Mouse (Mus musculus) heart, embryonic 13.5 days (tissue): ENCODE measurements around the gene Cxcr2. TPM values are rescaled to one million over a fixed set of nuclear protein-coding genes. Genes with fewer than 3 reads are reported as not detected.
"Not testable (repeated sequence)": the region's sequence is repeated elsewhere in the genome, so short reads cannot be mapped to it uniquely, and the experiment has no call there.

Source experiments
- ATAC-seq: fragments of 200-750 bp; cut with Nextera tagmentation; 2 replicates; pipeline ENCODE4 v1.8.0; 2017; ENCODE audit warnings: moderate TSS enrichment; ENCODE audit not compliant: insufficient number of reproducible peaks, low FRiP score, low TSS enrichment; ENCODE audit errors: extremely low read depth
- H3K27ac ChIP-seq: fragments of 300-500 bp; sonication (generic); replicated peaks from 2 replicates; pipeline ENCODE4 v1.5.1; 2015; ENCODE audit warnings: moderate library complexity, mild to moderate bottlenecking, inconsistent platforms
- H3K27me3 ChIP-seq: fragments of 300-500 bp; sonication (generic); replicated peaks from 2 replicates; pipeline ENCODE4 v1.6.1; 2015; ENCODE audit warnings: mild to moderate bottlenecking, inconsistent platforms
- H3K36me3 ChIP-seq: fragments of 300-500 bp; sonication (generic); 2 replicates; pipeline ENCODE4 v1.6.1; 2015; ENCODE audit warnings: mild to moderate bottlenecking, inconsistent platforms
- H3K4me1 ChIP-seq: fragments of 300-500 bp; sonication (generic); 2 replicates; pipeline ENCODE4 v1.6.1; 2015; ENCODE audit warnings: inconsistent platforms
- H3K4me2 ChIP-seq: fragments of 300-500 bp; sonication (generic); 2 replicates; pipeline ENCODE4 v1.6.1; 2015; ENCODE audit warnings: inconsistent platforms, mild to moderate bottlenecking, moderate library complexity
- H3K4me3 ChIP-seq: fragments of 300-500 bp; sonication (generic); 2 replicates; pipeline ENCODE4 v1.5.1; 2015; ENCODE audit warnings: moderate library complexity, mild to moderate bottlenecking, inconsistent platforms
- H3K9ac ChIP-seq: fragments of 300-500 bp; sonication (generic); 2 replicates; pipeline ENCODE4 v1.6.1; 2015; ENCODE audit warnings: inconsistent platforms, mild to moderate bottlenecking, moderate library complexity
- H3K9me3 ChIP-seq: fragments of 300-500 bp; sonication (generic); 2 replicates; pipeline ENCODE4 v1.6.1; 2016; ENCODE audit warnings: inconsistent platforms
- WGBS: fragments of 180-500 bp; shearing (Covaris S2); methylation state at CpG from one replicate; pipeline ENCODE4 v1.1.7; 2015; ENCODE audit warnings: mixed read lengths; 5-methylcytosine and 5-hydroxymethylcytosine counted together
- polyA plus RNA-seq: library from polyadenylated mRNA; unstranded; fragments of >200 nt; fragmentation: Nextera tagmentation; extraction: Ambion mirVana; gene quantifications from 2 replicates; pipeline ENCODE4 v1.2.1, GENCODE M21; 2015

Gene Cxcr2
- polyA plus RNA-seq, 1 experiment from 2014 or later, result not detected

- Histone ChIP-seq H3K9ac (no peak overlapping the region), H3K9me3 (no peaks in the 10 kb centered on the region), H3K36me3 (no peaks in the 10 kb centered on the region), H3K4me1 (peaks cover 39% of the 10 kb centered on the region), H3K27ac (no peak overlapping the region), H3K4me3 (no peak overlapping the region), H3K4me2 (no peak overlapping the region), H3K27me3 (no peaks in the 10 kb centered on the region)
- 76% methylated on average over 6 of the region's 6 CpGs for WGBS
- ATAC-seq, result no peak
Observed at GRCm38 (mm10) chr1:74149106-74149885, 4.5 kb upstream of the Cxcr2 start.

- Histone ChIP-seq H3K9ac (no peak overlapping the region), H3K9me3 (no peaks in the 10 kb centered on the region), H3K4me2 (no peak overlapping the region), H3K36me3 (no peaks in the 10 kb centered on the region), H3K4me1 (peaks cover 40% of the 10 kb centered on the region), H3K27me3 (no peaks in the 10 kb centered on the region), H3K4me3 (no peak overlapping the region), H3K27ac (no peak overlapping the region)
- WGBS, result 64% methylated on average over 3 of the region's 3 CpGs
- no peak for ATAC-seq
Observed at GRCm38 (mm10) chr1:74150101-74150500, 3.7 kb upstream of the Cxcr2 start.

GRCm38 (mm10) chr1:74151091-74151490 is 2.7 kb upstream of the Cxcr2 start:
- no peaks in the 10 kb centered on the region for H3K9me3 ChIP-seq
- H3K4me1 ChIP-seq, result peaks cover 48% of the 10 kb centered on the region
- no peak overlapping the region for H3K27ac ChIP-seq
- no peaks in the 10 kb centered on the region for H3K27me3 ChIP-seq
- 29% methylated on average over 3 of the region's 3 CpGs for WGBS
- no peaks in the 10 kb centered on the region for H3K36me3 ChIP-seq
- H3K9ac ChIP-seq, result no peak overlapping the region
- no peak overlapping the region for H3K4me3 ChIP-seq
- no peak overlapping the region for H3K4me2 ChIP-seq
- no peak for ATAC-seq

- Histone ChIP-seq H3K27me3 (no peaks in the 10 kb centered on the region), H3K4me2 (no peak overlapping the region), H3K9me3 (no peaks in the 10 kb centered on the region), H3K4me1 (peaks cover 38% of the 10 kb centered on the region), H3K4me3 (no peak overlapping the region), H3K27ac (peak overlapping the region; percentile 87; the same call in 1 of the 2 replicates), H3K36me3 (no peaks in the 10 kb centered on the region), H3K9ac (no peak overlapping the region)
- no peak for ATAC-seq
- 75% methylated on average over 6 of the region's 6 CpGs for WGBS
Observed at GRCm38 (mm10) chr1:74155435-74156012, 1.7 kb downstream of the Cxcr2 start.

GRCm38 (mm10) chr1:74156381-74156910 is 2.7 kb downstream of the Cxcr2 start:
- ATAC-seq, result no peak
- peak overlapping the region; percentile 62 for H3K9ac ChIP-seq
- H3K4me2 ChIP-seq, result peak overlapping the region; percentile 41
- peak overlapping the region; percentile 87 for H3K27ac ChIP-seq
- no peaks in the 10 kb centered on the region for H3K27me3 ChIP-seq
- WGBS, result 51% methylated on average over 14 of the region's 14 CpGs
- H3K9me3 ChIP-seq, result no peaks in the 10 kb centered on the region
- no peaks in the 10 kb centered on the region for H3K36me3 ChIP-seq
- H3K4me1 ChIP-seq, result peaks cover 29% of the 10 kb centered on the region
- no peak overlapping the region for H3K4me3 ChIP-seq

GRCm38 (mm10) chr1:74159613-74160012 is 5.8 kb downstream of the Cxcr2 start:
- H3K27ac ChIP-seq, ATAC-seq, H3K9me3 ChIP-seq, H3K36me3 ChIP-seq, H3K27me3 ChIP-seq, H3K9ac ChIP-seq, H3K4me2 ChIP-seq, H3K4me3 ChIP-seq: not testable (repeated sequence)
- peaks cover 23% of the 10 kb centered on the region for H3K4me1 ChIP-seq
- 76% methylated on average over 5 of the region's 5 CpGs for WGBS

GRCm38 (mm10) chr1:74160036-74160435 is 6.2 kb downstream of the Cxcr2 start:
- 31% methylated on average over 2 of the region's 2 CpGs for WGBS
- Histone ChIP-seq H3K4me2 (no peak overlapping the region), H3K4me1 (peaks cover 22% of the 10 kb centered on the region), H3K27me3 (no peaks in the 10 kb centered on the region; the same call in 1 of the 2 replicates), H3K36me3 (no peaks in the 10 kb centered on the region), H3K9me3 (no peaks in the 10 kb centered on the region), H3K4me3 (no peak overlapping the region), H3K9ac (no peak overlapping the region), H3K27ac (no peak overlapping the region)
- no peak for ATAC-seq

GRCm38 (mm10) chr1:74167136-74167535 is 13.3 kb downstream of the Cxcr2 start:
- Histone ChIP-seq H3K27ac (no peak overlapping the region), H3K4me1 (0 out of 2 replicates have a peak, but pooled peaks cover 2% of the 10 kb centered on the region), H3K4me2 (no peak overlapping the region), H3K4me3 (no peak overlapping the region), H3K36me3 (no peaks in the 10 kb centered on the region), H3K9ac (no peak overlapping the region), H3K9me3 (no peaks in the 10 kb centered on the region), H3K27me3 (no peaks in the 10 kb centered on the region)
- 75% methylated on average over 5 of the region's 5 CpGs for WGBS
- no peak for ATAC-seq

- Histone ChIP-seq H3K4me1 (0 out of 2 replicates have a peak, but pooled peaks cover 5% of the 10 kb centered on the region), H3K9ac (no peak overlapping the region), H3K4me3 (no peak overlapping the region), H3K36me3 (no peaks in the 10 kb centered on the region), H3K27me3 (no peaks in the 10 kb centered on the region), H3K9me3 (no peaks in the 10 kb centered on the region), H3K27ac (no peak overlapping the region), H3K4me2 (no peak overlapping the region)
- no peak for ATAC-seq
- WGBS, result 80% methylated on average over 3 of the region's 3 CpGs
Observed at GRCm38 (mm10) chr1:74169721-74170120, 15.9 kb downstream of the Cxcr2 start.

- H3K4me3 ChIP-seq, result no peak overlapping the region
- WGBS, result 57% methylated on average over 3 of the region's 3 CpGs
- no peaks in the 10 kb centered on the region for H3K9me3 ChIP-seq
- 0 out of 2 replicates have a peak, but pooled peaks cover 9% of the 10 kb centered on the region for H3K4me1 ChIP-seq
- no peak for ATAC-seq
- H3K4me2 ChIP-seq, result no peak overlapping the region
- no peaks in the 10 kb centered on the region for H3K27me3 ChIP-seq
- no peak overlapping the region for H3K9ac ChIP-seq
- H3K36me3 ChIP-seq, result no peaks in the 10 kb centered on the region
- H3K27ac ChIP-seq, result no peak overlapping the region
Observed at GRCm38 (mm10) chr1:74172722-74173121, 18.9 kb downstream of the Cxcr2 start.

- ATAC-seq, result no peak
Observed at GRCm38 (mm10) chr1:74175731-74176130, 21.9 kb downstream of the Cxcr2 start.

More at GRCm38 (mm10) chr1:74175731-74176130, 21.9 kb downstream of the Cxcr2 start:
- Histone ChIP-seq H3K4me3 (no peak overlapping the region), H3K9ac (no peak overlapping the region), H3K4me2 (no peak overlapping the region), H3K27ac (no peak overlapping the region), H3K36me3 (no peaks in the 10 kb centered on the region), H3K4me1 (peaks cover 34% of the 10 kb centered on the region), H3K27me3 (no peaks in the 10 kb centered on the region), H3K9me3 (no peaks in the 10 kb centered on the region)
- WGBS, result 63% methylated on average over 4 of the region's 4 CpGs
